Comparison of ENCODE assay signal across 9 mouse cellular contexts in the genomic region with DNA sequence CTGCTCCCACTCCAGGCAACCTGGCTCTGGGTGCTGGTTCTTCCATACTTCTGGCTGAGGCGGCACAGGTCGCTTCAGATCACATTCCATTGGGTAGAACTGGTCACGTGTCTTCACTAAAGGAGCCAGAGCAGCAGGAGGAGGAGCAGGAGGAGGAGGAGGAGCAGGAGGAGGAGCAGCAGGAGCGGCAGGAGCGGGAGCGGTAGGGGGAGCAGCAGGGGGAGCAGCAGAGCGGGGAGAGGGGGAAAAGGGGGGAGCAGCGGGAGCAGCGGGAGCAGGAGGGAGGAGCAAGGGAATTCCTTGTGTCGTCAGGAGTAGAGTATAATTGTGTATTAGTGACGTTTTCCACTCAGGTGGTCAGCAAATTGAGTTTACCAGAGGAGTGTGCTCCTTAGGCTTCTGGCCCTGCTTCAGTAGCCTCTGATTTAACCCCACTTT. TPM values are rescaled to one million over a fixed set of nuclear protein-coding genes. Genes with fewer than 3 reads are reported as not detected.
DNase-seq lines count a peak whose midpoint lies in the region; ATAC-seq lines count a peak whose summit lies in the region.
"Had no signal": no experiment of that assay in that cellular context is flagged by ENCODE, and none has a peak within 500 bp of the region (broad histone marks: within the 10 kb centered on the region; RNA-seq: fewer than 3 reads in every experiment).

No protein-coding gene starts in this region.

- WGBS in embryonic facial prominence, embryonic 14.5 days: 0% methylated on average over 11 of the region's 11 CpGs
- 0% methylated on average over 11 of the region's 11 CpGs for WGBS in limb, embryonic 12.5 days
- 10% methylated on average over 10 of the region's 11 CpGs for WGBS in midbrain, embryonic 12.5 days

- peak; percentile 36 for DNase-seq in urinary bladder, postnatal 14 days (ENCODE audit: low spot score)
- no peak for DNase-seq in urinary bladder, postnatal 25 days (ENCODE audit: low spot score)
- peak; percentile 85 for DNase-seq in embryonic facial prominence, embryonic 14.5 days (ENCODE audit: low spot score)
- peak; percentile 13 for DNase-seq in heart, postnatal 4 days
- no peak for DNase-seq in thymus, postnatal 4 days
- no peak for DNase-seq in gastrocnemius, postnatal 4 days (ENCODE audit: low spot score in 2 of 2)

- no peaks in the 10 kb centered on the region for H3K36me3 ChIP-seq in embryonic facial prominence, embryonic 14.5 days (ENCODE audit: control insufficient read depth, insufficient read depth, low read length)
- no peaks in the 10 kb centered on the region for H3K36me3 ChIP-seq in limb, embryonic 12.5 days
- no peaks in the 10 kb centered on the region for H3K36me3 ChIP-seq in midbrain, embryonic 12.5 days

- H3K4me3 ChIP-seq in embryonic facial prominence, embryonic 14.5 days (ENCODE audit: low read depth, low read length): peak overlapping the region; percentile 12
- H3K4me3 ChIP-seq in limb, embryonic 12.5 days (replicated peaks): peak overlapping the region; percentile 24
- peak overlapping the region; percentile 28 for H3K4me3 ChIP-seq in midbrain, embryonic 12.5 days

- H3K4me1 ChIP-seq in embryonic facial prominence, embryonic 14.5 days (ENCODE audit: control insufficient read depth, insufficient read depth, low read length): peaks cover 3% of the 10 kb centered on the region; the same call in 1 of the 2 replicates
- 0 out of 2 replicates have a peak, but pooled peaks cover 7% of the 10 kb centered on the region for H3K4me1 ChIP-seq in limb, embryonic 12.5 days (replicated peaks)
- 0 out of 2 replicates have a peak, but pooled peaks cover 2% of the 10 kb centered on the region for H3K4me1 ChIP-seq in midbrain, embryonic 12.5 days

- H3K27ac ChIP-seq in embryonic facial prominence, embryonic 14.5 days (replicated peaks; ENCODE audit: low read depth, low read length): no peak overlapping the region
- no peak overlapping the region for H3K27ac ChIP-seq in limb, embryonic 12.5 days
- no peak overlapping the region for H3K27ac ChIP-seq in midbrain, embryonic 12.5 days (replicated peaks)

- no peaks in the 10 kb centered on the region for H3K9me3 ChIP-seq in embryonic facial prominence, embryonic 14.5 days (ENCODE audit: control insufficient read depth, low read length)
- H3K9me3 ChIP-seq in limb, embryonic 12.5 days: no peaks in the 10 kb centered on the region
- H3K9me3 ChIP-seq in midbrain, embryonic 12.5 days: no peaks in the 10 kb centered on the region

- H3K27me3 ChIP-seq in embryonic facial prominence, embryonic 14.5 days (replicated peaks; ENCODE audit: control insufficient read depth, insufficient read depth, low read length): no peaks in the 10 kb centered on the region
- H3K27me3 ChIP-seq in limb, embryonic 12.5 days: no peaks in the 10 kb centered on the region
- no peaks in the 10 kb centered on the region for H3K27me3 ChIP-seq in midbrain, embryonic 12.5 days

- peak overlapping the region; percentile 44 for H3K4me2 ChIP-seq in embryonic facial prominence, embryonic 14.5 days (ENCODE audit: low read depth, low read length)
- peak overlapping the region; percentile 44 for H3K4me2 ChIP-seq in limb, embryonic 12.5 days
- peak overlapping the region; percentile 45 for H3K4me2 ChIP-seq in midbrain, embryonic 12.5 days (replicated peaks)

- peak; percentile 81 for ATAC-seq in embryonic facial prominence, embryonic 14.5 days (ENCODE audit: low read depth)
- ATAC-seq in limb, embryonic 12.5 days (ENCODE audit: insufficient number of reproducible peaks, insufficient read depth, low FRiP score, low TSS enrichment, low read depth): peak; percentile 57; the same call in 1 of the 2 replicates
- ATAC-seq in midbrain, embryonic 12.5 days (ENCODE audit: low FRiP score, low read depth): peak; percentile 84

- H3K9ac ChIP-seq in embryonic facial prominence, embryonic 14.5 days (ENCODE audit: low read depth, low read length): no peak overlapping the region
- no peak overlapping the region for H3K9ac ChIP-seq in limb, embryonic 12.5 days (replicated peaks)
- no peak overlapping the region for H3K9ac ChIP-seq in midbrain, embryonic 12.5 days (replicated peaks)

RNA-seq across cellular contexts. Expression of a gene that starts 8.5 kb away (rescaled TPM):
- polyA plus RNA-seq in embryonic facial prominence, embryonic 14.5 days (2014; fragmentation: Nextera tagmentation; extraction: Ambion mirVana): 1.4 and 2.5 TPM in 2 replicates
- not detected for total RNA-seq in heart, postnatal 4 days (2021)
- polyA plus RNA-seq in limb, embryonic 12.5 days (2016; fragmentation: Nextera tagmentation; extraction: Ambion mirVana): 0.29 and 0.69 TPM in 2 replicates
- polyA plus RNA-seq in midbrain, embryonic 12.5 days (2016; fragmentation: Nextera tagmentation; extraction: Ambion mirVana): 0.98 and 1.4 TPM in 2 replicates
- total RNA-seq in gastrocnemius, postnatal 4 days (2021): not detected
- total RNA-seq: neutrophil, adult 5-6 weeks had no signal

RNA-seq across cellular contexts. Expression of a gene that starts 23.7 kb away (rescaled TPM):
- polyA plus RNA-seq in embryonic facial prominence, embryonic 14.5 days (2014; fragmentation: Nextera tagmentation; extraction: Ambion mirVana): 25.1 and 27.1 TPM in 2 replicates
- total RNA-seq in heart, postnatal 4 days (2021): 10 to 100 TPM; 10.2 to 12.3 TPM
- polyA plus RNA-seq in limb, embryonic 12.5 days (2016; fragmentation: Nextera tagmentation; extraction: Ambion mirVana): 44.5 TPM in 2 replicates
- polyA plus RNA-seq in midbrain, embryonic 12.5 days (2016; fragmentation: Nextera tagmentation; extraction: Ambion mirVana): 31.6 and 33.8 TPM in 2 replicates
- total RNA-seq in gastrocnemius, postnatal 4 days (2021): 10 to 100 TPM in 1 of 2 experiments, 1 to 10 TPM in 1; 9.4 to 11.2 TPM

RNA-seq across cellular contexts. Expression of a gene that starts 23.8 kb away (rescaled TPM):
- 13.6 and 15.7 TPM in 2 replicates for polyA plus RNA-seq in embryonic facial prominence, embryonic 14.5 days (2014; fragmentation: Nextera tagmentation; extraction: Ambion mirVana)
- 10 to 100 TPM; 16.0 to 16.9 TPM for total RNA-seq in heart, postnatal 4 days (2021)
- polyA plus RNA-seq in limb, embryonic 12.5 days (2016; fragmentation: Nextera tagmentation; extraction: Ambion mirVana): 20.9 and 22.7 TPM in 2 replicates
- polyA plus RNA-seq in midbrain, embryonic 12.5 days (2016; fragmentation: Nextera tagmentation; extraction: Ambion mirVana): 14.0 and 17.2 TPM in 2 replicates
- 10 to 100 TPM; 18.4 to 21.2 TPM for total RNA-seq in gastrocnemius, postnatal 4 days (2021)

Comparison
In these comparisons a context has a peak if more than half of its experiments do, and no peak if none do; other contexts are left out.
1. DNase-seq: peak in urinary bladder, postnatal 14 days (single experiment), embryonic facial prominence, embryonic 14.5 days (single experiment) and heart, postnatal 4 days (single experiment); none in urinary bladder, postnatal 25 days (single experiment), thymus, postnatal 4 days (single experiment) and gastrocnemius, postnatal 4 days (0 of 2).
2. Peak in every context shown above with its lines, with median percentiles within 50 percentile points of each other: ATAC-seq, H3K4me2 ChIP-seq and H3K4me3 ChIP-seq.